Mouse (Mus musculus): ENCODE data around the gene Gm26938. TPM values are rescaled to one million over a fixed set of nuclear protein-coding genes. Genes with fewer than 3 reads are reported as not detected.

Gm26938 gene
- polyA plus RNA-seq, 1 experiment from 2014 or later: 0.72 TPM

DNA sequence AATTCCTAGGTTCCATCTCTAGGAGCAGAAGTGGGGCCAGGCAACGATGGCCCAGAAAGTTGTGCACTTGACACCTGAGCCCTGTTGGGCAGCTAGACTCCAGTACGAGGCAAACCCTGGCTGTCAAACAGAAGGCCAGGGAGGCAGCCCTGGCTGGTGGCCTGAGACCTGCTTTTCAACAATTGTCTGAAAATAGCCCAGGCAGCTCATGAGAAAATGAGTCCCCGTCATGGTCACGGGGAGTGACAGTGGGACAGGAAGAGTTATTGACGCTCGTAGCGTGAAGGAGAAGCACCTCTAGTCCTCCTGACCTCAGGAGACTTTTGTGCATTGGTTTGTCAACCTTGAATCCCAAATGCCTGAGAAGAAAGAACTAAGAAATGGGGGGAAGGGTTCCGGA, 44.8 kb downstream of the Gm26938 start:
- Histone ChIP-seq H3K4me1 (ENCODE audit: insufficient read depth, low read length) (no peaks in the 10 kb centered on the region), H3K9me3 (ENCODE audit: low read length) (no peaks in the 10 kb centered on the region), H3K4me3 (ENCODE audit: low read length) (no peak overlapping the region), H3K9ac (replicated peaks; ENCODE audit: low read length) (no peak overlapping the region), H3K27ac (ENCODE audit: low read length) (no peak overlapping the region), H3K27me3 (ENCODE audit: insufficient read depth, low read length) (no peaks in the 10 kb centered on the region), H3K4me2 (replicated peaks; ENCODE audit: low read depth, low read length) (no peak overlapping the region), H3K36me3 (ENCODE audit: insufficient read depth, low read length) (no peaks in the 10 kb centered on the region)
- no peak for ATAC-seq (ENCODE audit: low FRiP score, low TSS enrichment)
- 51% methylated on average over 8 of the region's 8 CpGs for WGBS

DNA sequence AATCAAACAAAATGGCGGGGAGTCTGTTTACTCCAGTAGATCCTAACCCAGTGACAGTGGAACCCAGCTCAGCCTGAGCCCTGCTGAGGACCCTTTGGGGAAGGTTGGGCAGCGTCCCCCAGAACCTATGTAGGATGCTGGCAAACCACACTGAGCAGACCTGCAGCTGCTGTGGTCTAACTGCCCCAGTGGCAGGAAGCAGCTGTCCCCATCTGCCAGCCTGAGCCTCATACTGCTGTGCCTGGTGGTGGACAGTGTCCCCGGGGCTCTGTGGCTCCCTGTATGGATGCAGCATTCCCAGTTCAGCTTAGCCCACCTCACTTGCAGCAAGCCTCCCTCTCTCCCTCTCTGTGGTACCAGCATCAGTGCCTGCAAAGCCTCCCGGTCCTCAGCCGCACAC, 49.2 kb downstream of the Gm26938 start:
- Histone ChIP-seq H3K9ac (replicated peaks; ENCODE audit: low read length) (no peak overlapping the region), H3K4me2 (replicated peaks; ENCODE audit: low read depth, low read length) (no peak overlapping the region), H3K27ac (ENCODE audit: low read length) (no peak overlapping the region), H3K9me3 (ENCODE audit: low read length) (no peaks in the 10 kb centered on the region), H3K27me3 (ENCODE audit: insufficient read depth, low read length) (no peaks in the 10 kb centered on the region), H3K4me3 (ENCODE audit: low read length) (no peak overlapping the region), H3K4me1 (ENCODE audit: insufficient read depth, low read length) (peaks cover 10% of the 10 kb centered on the region), H3K36me3 (ENCODE audit: insufficient read depth, low read length) (peaks cover 17% of the 10 kb centered on the region)
- 80% methylated on average over 5 of the region's 5 CpGs for WGBS
- ATAC-seq (ENCODE audit: low FRiP score, low TSS enrichment): no peak

DNA sequence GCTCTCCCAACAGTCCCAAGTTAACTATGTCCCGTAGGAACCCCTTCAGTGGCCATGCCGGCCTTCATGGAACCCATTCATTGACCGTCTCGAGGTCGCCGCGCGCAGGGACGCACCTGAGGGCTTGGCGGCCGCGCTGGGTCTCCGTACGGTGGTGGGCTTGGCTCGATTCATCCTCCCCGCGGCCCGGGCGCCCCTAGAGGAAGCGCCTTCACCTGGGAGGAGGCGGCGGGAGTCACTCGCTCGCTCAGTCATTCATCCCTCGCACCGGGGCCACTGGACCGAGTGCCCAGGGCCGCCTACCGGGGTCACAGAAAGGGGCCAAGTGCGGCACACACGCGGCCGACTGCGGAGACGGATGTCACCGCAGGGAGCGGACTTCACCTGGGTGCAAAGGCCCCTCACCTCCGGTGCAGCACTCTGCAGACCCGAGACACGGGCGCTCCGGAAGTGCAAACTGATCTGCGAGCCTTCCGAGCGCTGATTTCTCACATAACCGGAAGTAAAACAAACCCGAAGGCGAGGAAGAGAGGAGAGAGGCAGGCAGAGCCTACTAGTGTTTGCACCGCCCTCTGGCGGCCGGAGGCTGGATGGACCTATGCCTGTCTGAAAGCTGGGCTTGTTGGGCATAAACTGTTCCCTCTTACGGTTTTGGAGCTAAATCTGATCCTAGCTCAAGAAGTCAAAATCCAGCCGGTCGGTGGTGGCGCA, 50.8 kb downstream of the Gm26938 start, which contains the start of gene Ints1:
Ints1 (minus strand) TSS at position 459 of the 711 bp plus-strand sequence.
- no peaks in the 10 kb centered on the region for H3K27me3 ChIP-seq (ENCODE audit: insufficient read depth, low read length)
- H3K4me1 ChIP-seq (ENCODE audit: insufficient read depth, low read length): peaks cover 10% of the 10 kb centered on the region
- H3K9ac ChIP-seq (replicated peaks; ENCODE audit: low read length): peak within 1 kb of the TSS; percentile 87
- no peaks in the 10 kb centered on the region for H3K9me3 ChIP-seq (ENCODE audit: low read length)
- ATAC-seq (ENCODE audit: low FRiP score, low TSS enrichment): peak; percentile 93
- under 1% methylated on average over 55 of the region's 55 CpGs for WGBS
- H3K36me3 ChIP-seq (ENCODE audit: insufficient read depth, low read length): peaks cover 31% of the 10 kb centered on the region
- H3K4me2 ChIP-seq (replicated peaks; ENCODE audit: low read depth, low read length): peak within 1 kb of the TSS; percentile 88
- peak within 1 kb of the TSS; percentile 94 for H3K4me3 ChIP-seq (ENCODE audit: low read length)
- no peak within 1 kb of the TSS; the same call in 1 of the 2 replicates for H3K27ac ChIP-seq (ENCODE audit: low read length)

DNA sequence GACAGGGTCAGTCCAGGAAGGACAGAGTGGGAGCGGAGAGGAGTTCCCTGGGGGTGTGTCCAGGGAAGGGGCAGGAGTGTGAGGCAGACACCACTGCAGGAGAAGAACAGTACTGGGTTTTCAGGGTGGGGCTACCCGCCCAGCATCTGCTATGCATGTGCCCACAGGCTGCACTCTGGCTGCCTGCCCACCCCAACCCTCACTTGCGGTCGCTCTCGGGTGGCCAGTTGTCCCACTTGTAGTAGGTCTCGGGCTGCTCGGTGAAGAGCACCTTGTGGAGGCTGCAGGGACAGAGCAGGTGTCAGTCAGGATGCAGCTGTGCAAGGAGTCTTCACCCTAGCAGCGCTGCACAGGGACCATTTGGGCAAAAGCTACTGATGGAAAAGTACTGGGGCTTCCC, 58.0 kb downstream of the Gm26938 start:
- peaks cover 86% of the 10 kb centered on the region for H3K36me3 ChIP-seq (ENCODE audit: insufficient read depth, low read length)
- no peaks in the 10 kb centered on the region for H3K9me3 ChIP-seq (ENCODE audit: low read length)
- no peak for ATAC-seq (ENCODE audit: low FRiP score, low TSS enrichment)
- H3K27me3 ChIP-seq (ENCODE audit: insufficient read depth, low read length): no peaks in the 10 kb centered on the region
- H3K27ac ChIP-seq (ENCODE audit: low read length): no peak overlapping the region
- 91% methylated on average over 8 of the region's 8 CpGs for WGBS
- H3K4me1 ChIP-seq (ENCODE audit: insufficient read depth, low read length): no peaks in the 10 kb centered on the region
- H3K4me2 ChIP-seq (replicated peaks; ENCODE audit: low read depth, low read length): no peak overlapping the region
- no peak overlapping the region for H3K9ac ChIP-seq (replicated peaks; ENCODE audit: low read length)
- no peak overlapping the region for H3K4me3 ChIP-seq (ENCODE audit: low read length)

DNA sequence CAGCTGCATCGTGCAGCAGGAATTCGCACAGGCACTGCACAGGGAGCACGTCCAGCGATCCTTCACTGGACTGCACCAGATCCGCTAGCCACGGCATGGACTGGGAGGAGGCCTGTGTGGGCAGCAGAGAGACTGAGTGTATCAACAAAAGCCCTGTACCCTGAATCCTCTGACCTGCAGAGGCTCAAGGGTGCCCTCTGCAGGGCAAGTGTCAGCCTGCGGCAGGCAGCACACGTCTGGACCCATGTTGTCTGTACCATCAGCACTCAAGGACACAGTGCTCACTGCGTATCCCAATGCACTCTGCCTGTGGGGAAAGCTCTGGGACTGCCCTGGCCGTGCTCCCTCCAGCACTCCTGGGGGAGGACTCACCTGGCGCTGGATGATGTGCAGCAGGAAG, 61.9 kb downstream of the Gm26938 start:
- H3K27me3 ChIP-seq (ENCODE audit: insufficient read depth, low read length): no peaks in the 10 kb centered on the region
- H3K27ac ChIP-seq (ENCODE audit: low read length): no peak overlapping the region
- no peak overlapping the region for H3K9ac ChIP-seq (replicated peaks; ENCODE audit: low read length)
- no peak overlapping the region for H3K4me3 ChIP-seq (ENCODE audit: low read length)
- ATAC-seq (ENCODE audit: low FRiP score, low TSS enrichment): 0 out of 2 replicates have a peak, but pooled peaks have one; percentile 16
- WGBS: 73% methylated on average over 11 of the region's 11 CpGs
- H3K36me3 ChIP-seq (ENCODE audit: insufficient read depth, low read length): peaks cover 78% of the 10 kb centered on the region
- H3K4me2 ChIP-seq (replicated peaks; ENCODE audit: low read depth, low read length): no peak overlapping the region
- H3K4me1 ChIP-seq (ENCODE audit: insufficient read depth, low read length): no peaks in the 10 kb centered on the region
- H3K9me3 ChIP-seq (ENCODE audit: low read length): no peaks in the 10 kb centered on the region

DNA sequence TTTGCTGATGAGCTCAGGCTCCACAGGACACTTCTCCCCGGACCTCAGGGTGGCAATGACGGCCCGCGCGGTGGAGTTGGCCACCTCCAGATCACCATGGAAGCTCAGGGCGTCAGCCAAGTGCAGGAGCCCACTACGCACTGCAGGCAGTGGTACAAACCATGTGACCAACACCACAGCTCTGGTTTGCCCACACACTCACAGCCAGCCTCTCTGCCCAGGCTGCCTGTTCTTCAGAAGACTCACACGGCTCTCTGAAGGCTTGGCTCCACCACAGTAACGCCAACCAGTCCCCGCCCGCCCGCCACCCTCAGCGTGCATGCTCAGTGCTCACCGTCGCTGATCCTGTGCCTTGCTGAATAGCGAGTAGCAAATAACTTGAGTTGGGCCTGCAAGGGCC, 68.1 kb downstream of the Gm26938 start:
- Histone ChIP-seq H3K4me2 (replicated peaks; ENCODE audit: low read depth, low read length) (no peak overlapping the region), H3K27me3 (ENCODE audit: insufficient read depth, low read length) (no peaks in the 10 kb centered on the region), H3K27ac (ENCODE audit: low read length) (no peak overlapping the region), H3K4me1 (ENCODE audit: insufficient read depth, low read length) (no peaks in the 10 kb centered on the region), H3K9me3 (ENCODE audit: low read length) (no peaks in the 10 kb centered on the region), H3K9ac (replicated peaks; ENCODE audit: low read length) (no peak overlapping the region), H3K36me3 (ENCODE audit: insufficient read depth, low read length) (peaks cover 73% of the 10 kb centered on the region), H3K4me3 (ENCODE audit: low read length) (no peak overlapping the region)
- whole genome bisulfite sequencing: 84% methylated on average over 16 of the region's 16 CpGs
- ATAC-seq (ENCODE audit: low FRiP score, low TSS enrichment): no peak

Small RNA genes within 50 kb of the gene (microRNA-seq; reads per million reads assigned to microRNA genes)
- not detected for gene Mir7037

Other genes starting within 250 kb of the Gm26938 start
- gene Micall2, start 90.1 kb downstream of the Gm26938 start, polyA plus RNA-seq (2015; fragmentation: Nextera tagmentation; extraction: Ambion mirVana): 5.4 TPM in 2 replicates
- gene Ints1, start 50.7 kb downstream of the Gm26938 start, polyA plus RNA-seq (2015; fragmentation: Nextera tagmentation; extraction: Ambion mirVana): 28.3 and 30.4 TPM in 2 replicates
- 12.2 and 13.3 TPM in 2 replicates for gene Mafk, start 34.9 kb downstream of the Gm26938 start, polyA plus RNA-seq (2015; fragmentation: Nextera tagmentation; extraction: Ambion mirVana)
- 9.6 and 10.3 TPM in 2 replicates for gene Tmem184a, start 6.5 kb downstream of the Gm26938 start, polyA plus RNA-seq (2015; fragmentation: Nextera tagmentation; extraction: Ambion mirVana)
- gene Psmg3, start 478 bp upstream of the Gm26938 start, polyA plus RNA-seq (2015; fragmentation: Nextera tagmentation; extraction: Ambion mirVana): 74.3 and 77.5 TPM in 2 replicates
- 0.24 and 0.37 TPM in 2 replicates for gene Elfn1, start 81.5 kb upstream of the Gm26938 start, polyA plus RNA-seq (2015; fragmentation: Nextera tagmentation; extraction: Ambion mirVana)